Mouse (Mus musculus): ENCODE results near the gene Enox1.

The Enox1 gene

DNA sequence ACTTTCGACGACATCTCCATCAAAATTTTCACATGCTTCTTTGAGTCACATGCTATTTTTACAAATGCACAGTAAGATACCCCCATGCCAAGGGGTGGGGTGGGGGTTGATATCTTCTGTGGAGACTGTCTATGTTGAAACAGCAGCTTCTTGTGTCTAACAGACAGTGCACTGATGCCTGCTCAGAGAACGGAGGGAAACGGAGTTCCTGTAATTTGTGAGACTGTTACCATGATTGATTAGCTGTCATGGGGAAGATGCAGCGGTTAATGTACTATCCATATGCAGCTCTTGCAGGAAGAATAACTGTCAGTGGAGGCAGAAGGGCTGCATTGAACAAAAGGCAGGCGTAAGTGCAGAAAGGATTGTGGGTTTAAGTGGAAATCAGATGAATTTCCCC, 117.2 kb downstream of the Enox1 start:
- Histone ChIP-seq H3K36me3 (ENCODE audit: control insufficient read depth, insufficient read depth, low read length, poor library complexity, severe bottlenecking) (no peaks in the 10 kb centered on the region), H3K27me3 (ENCODE audit: control insufficient read depth, insufficient read depth, low read length, poor library complexity, severe bottlenecking) (no peaks in the 10 kb centered on the region)
- no peak for DNase-seq (ENCODE audit: low read depth, low spot score)

- no peak for DNase-seq (ENCODE audit: low read depth, low spot score)
- Histone ChIP-seq H3K36me3 (ENCODE audit: control insufficient read depth, insufficient read depth, low read length, poor library complexity, severe bottlenecking) (no peaks in the 10 kb centered on the region), H3K27me3 (ENCODE audit: control insufficient read depth, insufficient read depth, low read length, poor library complexity, severe bottlenecking) (no peaks in the 10 kb centered on the region)
These were observed 119.0 kb downstream of the Enox1 start for GRCm38 (mm10) chr14:77275607-77276006.

DNA sequence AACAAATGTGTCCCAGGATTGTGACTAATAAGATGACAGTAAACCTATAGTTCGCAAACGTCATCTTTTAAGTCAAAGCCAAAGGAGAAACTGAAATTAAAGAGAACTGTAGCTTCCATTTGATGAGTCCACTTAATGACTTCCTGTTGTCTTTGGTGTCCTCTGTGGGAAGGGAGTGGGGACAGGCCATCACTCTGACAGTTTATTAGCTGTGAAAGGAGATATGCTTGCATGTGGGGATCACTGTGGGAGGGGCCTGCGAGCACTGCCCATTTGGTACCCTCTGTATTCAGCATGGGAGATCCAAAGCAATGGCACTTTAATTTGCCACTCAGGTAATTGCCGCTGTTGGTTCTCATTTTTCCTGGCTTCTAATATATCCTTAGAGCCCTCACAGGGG, 122.6 kb downstream of the Enox1 start:
- no peaks in the 10 kb centered on the region for H3K27me3 ChIP-seq (ENCODE audit: control insufficient read depth, insufficient read depth, low read length, poor library complexity, severe bottlenecking)
- no peak for DNase-seq (ENCODE audit: low read depth, low spot score)
- H3K36me3 ChIP-seq (ENCODE audit: control insufficient read depth, insufficient read depth, low read length, poor library complexity, severe bottlenecking), result no peaks in the 10 kb centered on the region

- no peak for DNase-seq (ENCODE audit: low read depth, low spot score)
- no peaks in the 10 kb centered on the region for H3K27me3 ChIP-seq (ENCODE audit: control insufficient read depth, insufficient read depth, low read length, poor library complexity, severe bottlenecking)
- no peaks in the 10 kb centered on the region for H3K36me3 ChIP-seq (ENCODE audit: control insufficient read depth, insufficient read depth, low read length, poor library complexity, severe bottlenecking)
These were observed 123.9 kb downstream of the Enox1 start for GRCm38 (mm10) chr14:77280454-77280853.

DNA sequence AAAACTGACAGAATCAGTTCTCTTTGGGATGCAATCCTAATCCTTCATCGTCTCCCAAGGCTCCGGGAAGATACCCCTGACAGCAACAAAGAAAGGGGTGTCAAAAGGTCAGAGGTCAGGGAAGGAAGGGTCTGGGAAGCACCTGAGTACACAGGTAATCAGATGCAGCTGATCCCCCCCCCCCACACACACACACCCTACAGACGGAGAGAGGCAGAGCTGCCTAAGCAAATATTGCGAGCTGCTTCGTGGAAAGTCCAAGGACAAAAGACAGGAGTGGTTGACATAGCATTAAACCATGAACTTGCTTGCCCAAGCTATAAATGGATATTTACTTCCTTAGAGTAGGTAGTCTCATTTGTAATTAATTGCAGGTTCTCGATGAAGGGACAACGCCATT, 124.3 kb downstream of the Enox1 start:
- H3K27me3 ChIP-seq (ENCODE audit: control insufficient read depth, insufficient read depth, low read length, poor library complexity, severe bottlenecking), result no peaks in the 10 kb centered on the region
- no peak for DNase-seq (ENCODE audit: low read depth, low spot score)
- no peaks in the 10 kb centered on the region for H3K36me3 ChIP-seq (ENCODE audit: control insufficient read depth, insufficient read depth, low read length, poor library complexity, severe bottlenecking)

GRCm38 (mm10) chr14:77283939-77284338, 127.4 kb downstream of the Enox1 start:
- Histone ChIP-seq H3K36me3 (ENCODE audit: control insufficient read depth, insufficient read depth, low read length, poor library complexity, severe bottlenecking) (no peaks in the 10 kb centered on the region), H3K27me3 (ENCODE audit: control insufficient read depth, insufficient read depth, low read length, poor library complexity, severe bottlenecking) (no peaks in the 10 kb centered on the region)
- no peak for DNase-seq (ENCODE audit: low read depth, low spot score)

DNA sequence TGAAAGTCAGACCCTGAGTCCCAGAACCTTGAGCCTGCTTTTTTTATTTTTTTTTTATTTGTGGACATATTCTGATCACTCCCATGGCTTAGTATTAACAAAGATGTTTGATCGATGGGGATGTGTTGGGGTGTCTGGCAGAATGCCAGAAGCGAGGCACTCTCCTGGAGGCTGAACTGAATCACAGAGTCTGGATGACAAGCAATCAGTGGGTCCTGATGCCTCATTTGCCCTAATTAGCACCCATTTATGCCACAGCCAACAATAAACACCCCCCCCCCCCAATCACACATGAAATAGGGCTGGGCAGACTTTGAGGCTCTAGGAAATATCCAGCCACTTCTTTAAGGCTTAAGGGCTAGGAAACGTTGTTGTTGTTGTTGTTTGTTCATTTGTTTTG, 128.9 kb downstream of the Enox1 start:
- H3K36me3 ChIP-seq (ENCODE audit: control insufficient read depth, insufficient read depth, low read length, poor library complexity, severe bottlenecking), result no peaks in the 10 kb centered on the region
- no peaks in the 10 kb centered on the region for H3K27me3 ChIP-seq (ENCODE audit: control insufficient read depth, insufficient read depth, low read length, poor library complexity, severe bottlenecking)
- DNase-seq (ENCODE audit: low read depth, low spot score), result no peak

DNA sequence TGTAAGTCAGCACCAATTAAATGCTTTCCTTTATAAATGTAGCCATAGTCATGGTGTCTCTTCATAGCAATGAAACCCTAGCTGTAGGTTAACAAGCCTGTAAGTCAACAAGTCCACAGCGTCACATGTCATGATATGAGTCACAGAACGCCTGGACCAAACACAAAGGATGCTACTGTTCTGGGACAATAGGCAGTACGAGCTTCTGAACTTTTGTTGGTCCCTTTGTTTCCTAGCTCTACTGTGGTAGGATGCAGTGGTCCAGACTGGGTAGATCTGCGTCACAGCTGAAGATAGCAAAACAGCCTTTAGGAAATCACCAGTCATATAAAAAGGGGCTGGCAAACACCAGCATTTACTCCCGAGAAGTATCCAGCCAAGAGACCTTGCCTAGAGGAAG, 135.2 kb downstream of the Enox1 start:
- H3K36me3 ChIP-seq (ENCODE audit: control insufficient read depth, insufficient read depth, low read length, poor library complexity, severe bottlenecking), result no peaks in the 10 kb centered on the region
- H3K27me3 ChIP-seq (ENCODE audit: control insufficient read depth, insufficient read depth, low read length, poor library complexity, severe bottlenecking), result no peaks in the 10 kb centered on the region
- no peak for DNase-seq (ENCODE audit: low read depth, low spot score)

DNA sequence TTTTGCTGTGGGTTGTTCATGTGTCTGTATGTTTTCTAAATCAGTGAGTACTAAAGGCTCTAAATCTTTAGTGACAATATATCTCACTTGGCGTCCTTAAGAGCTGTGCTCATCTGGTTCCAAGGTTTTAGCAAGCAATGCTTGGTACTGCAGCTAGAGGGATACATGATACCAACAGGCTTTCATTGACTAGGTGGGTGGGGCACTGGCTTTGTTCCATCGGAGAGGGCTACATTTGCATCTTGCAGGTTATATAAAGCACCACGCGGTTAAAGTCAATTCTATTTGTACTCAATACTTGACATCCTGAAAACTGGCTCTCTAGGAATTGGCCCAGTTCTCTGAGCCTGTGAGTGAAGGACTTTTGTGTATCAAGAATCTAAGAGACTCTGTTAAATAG, 140.5 kb downstream of the Enox1 start:
- DNase-seq (ENCODE audit: low read depth, low spot score), result no peak
- Histone ChIP-seq H3K27me3 (ENCODE audit: control insufficient read depth, insufficient read depth, low read length, poor library complexity, severe bottlenecking) (no peaks in the 10 kb centered on the region), H3K36me3 (ENCODE audit: control insufficient read depth, insufficient read depth, low read length, poor library complexity, severe bottlenecking) (no peaks in the 10 kb centered on the region)

- no peak for DNase-seq (ENCODE audit: low read depth, low spot score)
- H3K27me3 ChIP-seq (ENCODE audit: control insufficient read depth, insufficient read depth, low read length, poor library complexity, severe bottlenecking), result no peaks in the 10 kb centered on the region
- no peaks in the 10 kb centered on the region for H3K36me3 ChIP-seq (ENCODE audit: control insufficient read depth, insufficient read depth, low read length, poor library complexity, severe bottlenecking)
These were observed 141.8 kb downstream of the Enox1 start for GRCm38 (mm10) chr14:77298327-77298726.

DNA sequence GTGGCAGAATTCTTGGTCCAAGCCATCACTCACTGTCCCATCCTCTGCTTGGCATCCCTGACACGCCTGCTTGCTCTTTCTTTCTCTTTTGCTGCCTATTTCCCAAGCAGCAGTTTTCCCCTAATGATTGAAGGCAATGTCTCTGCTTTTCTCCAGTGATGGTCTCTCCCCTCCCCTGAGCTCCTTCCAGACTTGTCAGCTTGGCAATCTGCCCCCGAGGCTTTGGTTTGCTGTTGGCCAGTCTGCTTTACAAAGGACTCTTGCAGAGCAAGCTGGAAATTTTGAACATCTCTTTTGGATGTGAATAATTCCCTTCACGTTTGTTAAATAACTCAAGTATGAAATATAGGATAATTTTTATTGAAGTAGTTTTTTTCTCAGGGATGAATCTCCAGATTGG, 153.0 kb downstream of the Enox1 start:
- H3K36me3 ChIP-seq (ENCODE audit: control insufficient read depth, insufficient read depth, low read length, poor library complexity, severe bottlenecking), result no peaks in the 10 kb centered on the region
- DNase-seq (ENCODE audit: low read depth, low spot score), result no peak
- no peaks in the 10 kb centered on the region for H3K27me3 ChIP-seq (ENCODE audit: control insufficient read depth, insufficient read depth, low read length, poor library complexity, severe bottlenecking)

- Histone ChIP-seq H3K36me3 (ENCODE audit: control insufficient read depth, insufficient read depth, low read length, poor library complexity, severe bottlenecking) (no peaks in the 10 kb centered on the region), H3K27me3 (ENCODE audit: control insufficient read depth, insufficient read depth, low read length, poor library complexity, severe bottlenecking) (no peaks in the 10 kb centered on the region)
- DNase-seq (ENCODE audit: low read depth, low spot score), result no peak
These were observed 154.9 kb downstream of the Enox1 start for GRCm38 (mm10) chr14:77311456-77311855.

DNA sequence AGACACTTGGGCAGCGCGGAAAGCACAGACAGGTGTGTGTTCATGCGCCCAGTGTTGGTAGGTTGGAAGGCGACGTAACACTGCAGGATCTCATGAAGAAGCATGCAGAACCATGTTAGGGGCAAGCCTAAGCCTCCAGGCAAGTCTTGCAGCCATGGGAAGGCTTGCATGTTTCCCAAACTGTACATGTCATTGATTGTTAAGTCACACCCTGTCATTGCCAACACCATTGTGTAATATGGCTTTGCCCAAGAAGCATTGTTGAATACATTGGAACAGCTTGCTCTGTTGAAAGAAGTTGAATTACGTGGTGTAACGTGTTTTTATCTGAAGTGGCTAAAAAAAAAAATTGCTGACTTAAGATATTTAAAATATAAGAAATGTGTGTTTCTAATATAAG, 162.8 kb downstream of the Enox1 start:
- H3K27me3 ChIP-seq (ENCODE audit: control insufficient read depth, insufficient read depth, low read length, poor library complexity, severe bottlenecking), result no peaks in the 10 kb centered on the region
- DNase-seq (ENCODE audit: low read depth, low spot score), result no peak
- no peaks in the 10 kb centered on the region for H3K36me3 ChIP-seq (ENCODE audit: control insufficient read depth, insufficient read depth, low read length, poor library complexity, severe bottlenecking)

DNA sequence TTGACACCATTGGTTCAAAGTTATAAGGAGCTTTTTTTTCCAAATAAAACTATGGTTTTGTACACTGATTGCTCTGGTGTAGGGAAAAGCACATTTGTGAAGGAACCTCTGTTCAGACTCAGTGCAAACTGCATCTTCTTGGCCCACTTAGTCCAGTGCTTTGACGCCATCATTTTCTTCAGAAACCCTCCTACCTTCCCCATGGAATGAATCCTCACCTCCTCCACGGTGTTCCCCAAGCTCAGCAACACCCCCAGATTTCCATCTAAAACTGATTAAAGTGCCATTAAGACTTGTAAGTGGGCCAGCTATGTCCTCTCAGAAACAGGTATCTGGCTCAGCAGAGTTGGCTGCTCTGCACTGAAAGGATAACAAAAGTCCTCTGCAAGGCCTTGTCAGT, 167.8 kb downstream of the Enox1 start:
- Histone ChIP-seq H3K36me3 (ENCODE audit: control insufficient read depth, insufficient read depth, low read length, poor library complexity, severe bottlenecking) (no peaks in the 10 kb centered on the region), H3K27me3 (ENCODE audit: control insufficient read depth, insufficient read depth, low read length, poor library complexity, severe bottlenecking) (no peaks in the 10 kb centered on the region)
- DNase-seq (ENCODE audit: low read depth, low spot score), result no peak

DNA sequence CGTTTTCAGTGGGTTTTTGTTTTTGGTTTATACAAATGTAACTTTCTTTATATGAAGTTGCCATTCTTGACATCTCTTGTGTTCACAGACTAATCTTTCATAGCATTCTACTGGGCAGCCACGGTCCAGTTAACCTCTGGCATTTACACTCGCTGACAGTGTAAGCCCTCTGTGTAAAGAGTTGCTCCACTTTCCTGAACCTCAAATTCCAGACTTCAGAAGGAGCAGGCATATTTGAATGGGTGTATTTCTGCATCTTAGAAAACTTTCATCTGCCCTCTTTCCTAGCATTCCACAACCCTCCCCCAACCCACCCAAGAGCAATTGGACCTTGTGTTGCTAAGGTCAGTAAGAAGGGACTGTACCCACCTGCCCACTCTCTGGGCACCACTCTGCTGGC, 171.1 kb downstream of the Enox1 start:
- no peak for DNase-seq (ENCODE audit: low read depth, low spot score)
- no peaks in the 10 kb centered on the region for H3K27me3 ChIP-seq (ENCODE audit: control insufficient read depth, insufficient read depth, low read length, poor library complexity, severe bottlenecking)
- no peaks in the 10 kb centered on the region for H3K36me3 ChIP-seq (ENCODE audit: control insufficient read depth, insufficient read depth, low read length, poor library complexity, severe bottlenecking)

DNA sequence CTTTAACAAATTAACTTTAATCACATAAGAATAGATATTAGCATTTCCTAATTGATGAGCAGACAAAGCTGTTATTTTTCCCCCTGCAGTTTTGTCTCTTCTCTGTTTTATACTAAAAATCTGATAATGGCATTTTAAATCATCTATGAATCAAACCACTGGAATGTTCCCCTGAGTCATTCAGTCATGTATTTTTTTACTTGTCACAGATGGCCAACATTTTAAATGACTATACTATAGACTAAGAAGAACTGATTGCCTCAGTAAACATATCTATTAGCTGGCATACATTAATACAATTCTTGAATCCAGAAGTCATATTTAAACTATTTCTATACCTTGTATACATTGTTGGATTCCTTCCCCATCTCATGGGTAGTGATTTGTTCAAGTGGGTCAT, 173.2 kb downstream of the Enox1 start:
- no peaks in the 10 kb centered on the region for H3K36me3 ChIP-seq (ENCODE audit: control insufficient read depth, insufficient read depth, low read length, poor library complexity, severe bottlenecking)
- DNase-seq (ENCODE audit: low read depth, low spot score), result no peak
- H3K27me3 ChIP-seq (ENCODE audit: control insufficient read depth, insufficient read depth, low read length, poor library complexity, severe bottlenecking), result no peaks in the 10 kb centered on the region

Data from splenic B cell, adult 2 months (primary cell).